Mouse (Mus musculus) ES-Bruce4 (cell line): ENCODE data around the gene Dnajb4. TPM values are rescaled to one million over a fixed set of nuclear protein-coding genes. Genes with fewer than 3 reads are reported as not detected.
"Not testable (repeated sequence)": the region's sequence is repeated elsewhere in the genome, so short reads cannot be mapped to it uniquely, and the experiment has no call there.

Experiments used
- H3K27ac ChIP-seq: 2 replicates; pipeline ENCODE4 v1.5.1; 2012; ENCODE audit warnings: low read length, inconsistent platforms; ENCODE audit not compliant: insufficient read depth
- H3K27me3 ChIP-seq: 2 replicates; pipeline ENCODE4 v1.6.1; 2012; ENCODE audit warnings: mild to moderate bottlenecking, low read length, inconsistent platforms; ENCODE audit not compliant: control insufficient read depth, poor library complexity, insufficient read depth, severe bottlenecking
- H3K36me3 ChIP-seq: 2 replicates; pipeline ENCODE4 v1.6.1; 2012; ENCODE audit warnings: inconsistent platforms, mild to moderate bottlenecking, low read length, moderate library complexity; ENCODE audit not compliant: control insufficient read depth, poor library complexity, insufficient read depth, severe bottlenecking
- H3K4me1 ChIP-seq: one replicate; pipeline ENCODE4 v1.8.1; 2011; ENCODE audit warnings: low read length; ENCODE audit not compliant: control insufficient read depth, insufficient read depth
- H3K4me3 ChIP-seq: 2 replicates; pipeline ENCODE4 v1.5.1; 2011; ENCODE audit warnings: low read depth, mild to moderate bottlenecking, low read length
- H3K9ac ChIP-seq: 2 replicates; pipeline ENCODE4 v1.6.1; 2012; ENCODE audit warnings: low read depth, mild to moderate bottlenecking, inconsistent platforms; ENCODE audit not compliant: poor library complexity, severe bottlenecking
- H3K9me3 ChIP-seq: replicated peaks from 2 replicates; pipeline ENCODE4 v1.6.1; 2012; ENCODE audit warnings: mild to moderate bottlenecking, low read length, inconsistent platforms; ENCODE audit not compliant: control insufficient read depth, poor library complexity, insufficient read depth, severe bottlenecking
- CTCF ChIP-seq: IDR thresholded peaks from one replicate; pipeline ENCODE4 v1.8.1; 2011; ENCODE audit warnings: low read depth, low read length
- EP300 ChIP-seq: IDR thresholded peaks from 2 replicates; pipeline ENCODE4 v1.6.1; 2011; ENCODE audit warnings: low read depth, low read length; ENCODE audit not compliant: insufficient read depth
- POLR2A ChIP-seq: IDR thresholded peaks from one replicate; pipeline ENCODE4 v1.8.1; 2011; ENCODE audit warnings: low read length; ENCODE audit not compliant: insufficient read depth
- polyA plus RNA-seq: library from polyadenylated mRNA; stranded (reverse); fragments of >200 nt; gene quantifications from 2 replicates; pipeline ENCODE4 v1.2.4, GENCODE M21; 2011; ENCODE audit warnings: low read depth; ENCODE audit not compliant: missing spikeins, insufficient read depth, insufficient read length

The Dnajb4 gene
- polyA plus RNA-seq, 1 experiment: 27.0 TPM

DNA sequence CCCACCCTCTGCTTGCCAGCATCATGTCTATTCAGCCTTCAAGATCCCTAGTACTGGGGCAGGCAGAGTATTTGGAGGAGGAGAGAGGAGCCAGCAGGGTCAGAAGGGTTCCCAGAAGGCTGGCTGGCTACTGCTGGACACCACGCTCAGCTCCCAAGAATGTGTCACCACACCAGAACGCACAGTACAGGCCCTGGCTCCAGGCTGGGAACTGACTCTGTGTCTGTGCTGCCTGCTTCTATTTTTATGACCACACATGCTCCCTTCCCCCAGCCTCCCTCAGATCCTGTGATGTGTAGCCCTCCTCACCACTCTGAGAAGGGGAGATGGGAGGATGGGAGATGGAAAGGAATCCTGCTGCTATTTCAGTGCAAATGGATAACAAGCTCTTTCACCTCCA lies 64.9 kb downstream of the Dnajb4 start:
- no peaks in the 10 kb centered on the region for H3K4me1 ChIP-seq
- no peaks in the 10 kb centered on the region for H3K27me3 ChIP-seq
- H3K4me3 ChIP-seq: no peak overlapping the region
- TF ChIP-seq CTCF (no peak), POLR2A (no peak), EP300 (no peak)
- no peaks in the 10 kb centered on the region for H3K9me3 ChIP-seq
- H3K9ac ChIP-seq: no peak overlapping the region
- no peak overlapping the region for H3K27ac ChIP-seq
- H3K36me3 ChIP-seq: no peaks in the 10 kb centered on the region

DNA sequence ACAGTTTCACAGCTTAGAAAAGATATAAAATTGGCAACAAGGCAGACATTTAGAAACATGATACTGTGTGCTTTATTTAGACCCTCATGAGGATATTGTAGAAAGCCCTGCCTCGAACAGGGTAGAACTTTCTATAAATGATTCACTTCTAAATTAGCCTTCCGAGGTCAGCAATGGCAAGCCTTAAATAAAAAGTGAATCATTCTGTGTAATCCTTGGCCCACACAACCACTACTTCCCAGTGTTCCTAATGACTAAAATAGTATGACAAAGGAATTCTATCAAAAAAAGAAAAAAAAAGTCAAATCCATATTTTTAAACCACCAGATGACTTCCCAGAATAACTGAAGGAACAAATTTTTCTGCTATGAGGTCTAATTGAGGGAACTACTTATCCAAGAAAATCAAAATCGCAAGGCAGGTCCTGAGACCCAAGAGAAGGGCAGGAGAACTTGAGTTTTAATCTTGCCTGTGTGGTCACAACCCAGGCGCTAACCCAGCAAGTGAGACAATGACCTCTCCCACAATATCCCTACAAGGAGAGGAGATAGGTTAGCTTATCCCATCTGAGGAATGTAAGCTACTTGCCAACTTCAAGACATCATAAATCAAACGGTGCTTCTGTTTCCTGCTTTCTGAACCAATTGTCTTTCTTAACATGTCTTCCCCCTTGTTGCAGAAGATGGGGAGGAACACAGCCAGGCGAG lies 67.0 kb downstream of the Dnajb4 start:
- Histone ChIP-seq H3K9ac (no peak overlapping the region), H3K27me3 (no peaks in the 10 kb centered on the region), H3K36me3 (no peaks in the 10 kb centered on the region), H3K4me3 (no peak overlapping the region), H3K27ac (no peak overlapping the region), H3K9me3 (no peaks in the 10 kb centered on the region), H3K4me1 (no peaks in the 10 kb centered on the region)
- no peak for TF ChIP-seq EP300
- no peak for TF ChIP-seq POLR2A
- TF ChIP-seq CTCF: no peak

DNA sequence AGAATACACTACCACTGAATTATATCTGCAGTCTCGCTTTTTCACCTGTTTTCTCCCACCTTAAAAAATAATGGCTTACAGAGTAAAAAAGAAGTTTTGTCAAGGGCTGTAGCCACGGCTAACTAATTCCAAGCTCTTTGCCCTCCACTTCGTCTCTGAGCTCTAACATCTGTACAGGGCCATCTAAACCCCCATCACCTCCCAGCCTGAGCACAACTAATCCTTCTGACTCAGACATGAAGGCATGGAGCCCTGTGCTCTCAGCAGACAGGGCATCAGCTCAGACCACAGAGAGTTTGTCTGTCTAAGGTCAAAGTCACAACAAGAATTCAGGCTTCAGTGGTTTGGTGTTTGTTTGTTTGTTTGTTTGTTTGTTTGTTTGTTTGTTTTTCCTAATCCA lies 68.0 kb downstream of the Dnajb4 start:
- Histone ChIP-seq H3K9ac (no peak overlapping the region), H3K36me3 (no peaks in the 10 kb centered on the region), H3K4me3 (no peak overlapping the region), H3K27me3 (no peaks in the 10 kb centered on the region), H3K9me3 (peaks cover 6% of the 10 kb centered on the region; the same call in 1 of the 2 replicates), H3K4me1 (no peaks in the 10 kb centered on the region), H3K27ac (no peak overlapping the region)
- TF ChIP-seq CTCF: no peak
- TF ChIP-seq POLR2A: no peak
- no peak for TF ChIP-seq EP300

DNA sequence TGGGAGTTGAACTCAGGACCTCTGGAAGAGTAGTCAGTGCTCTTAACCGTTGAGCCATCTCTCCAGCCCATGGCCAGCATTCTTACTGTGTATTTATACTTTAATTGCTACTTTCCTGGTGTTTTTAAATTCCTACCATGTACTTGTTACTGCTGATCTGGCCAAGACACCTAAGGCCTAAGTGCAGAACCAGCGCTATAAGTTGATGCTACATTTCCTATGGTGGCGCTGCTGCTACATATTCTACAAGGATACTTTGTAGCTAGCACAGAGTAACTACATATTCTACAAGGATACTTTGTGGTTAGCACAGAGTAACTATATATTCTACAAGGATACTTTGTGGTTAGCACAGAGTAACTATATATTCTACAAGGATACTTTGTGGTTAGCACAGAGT lies 70.8 kb downstream of the Dnajb4 start:
- not testable (repeated sequence) for H3K27ac ChIP-seq, H3K4me3 ChIP-seq, H3K9ac ChIP-seq, H3K4me1 ChIP-seq, H3K36me3 ChIP-seq, H3K9me3 ChIP-seq, H3K27me3 ChIP-seq

DNA sequence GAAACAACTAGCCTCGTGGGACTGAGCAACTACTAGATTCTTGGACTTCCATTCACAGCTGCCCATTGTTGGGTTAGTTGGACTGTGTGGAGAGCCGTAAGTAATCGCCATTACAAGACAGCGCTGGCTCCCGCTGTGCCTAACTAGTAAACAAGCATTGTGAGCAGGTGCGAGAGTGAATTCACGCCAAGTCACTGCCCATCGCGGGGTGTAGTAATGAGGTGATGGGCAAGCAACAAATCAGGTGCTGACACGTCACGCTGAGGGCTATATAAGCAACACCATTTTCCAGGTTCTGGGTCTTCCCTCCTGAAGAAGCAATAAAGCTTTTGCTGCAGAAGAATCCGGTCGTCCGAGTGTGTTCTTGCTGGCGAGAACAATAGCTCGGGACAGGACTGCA lies 74.0 kb downstream of the Dnajb4 start:
- H3K4me1 ChIP-seq, H3K36me3 ChIP-seq, H3K27me3 ChIP-seq, H3K9me3 ChIP-seq, H3K4me3 ChIP-seq, H3K9ac ChIP-seq, H3K27ac ChIP-seq: not testable (repeated sequence)

DNA sequence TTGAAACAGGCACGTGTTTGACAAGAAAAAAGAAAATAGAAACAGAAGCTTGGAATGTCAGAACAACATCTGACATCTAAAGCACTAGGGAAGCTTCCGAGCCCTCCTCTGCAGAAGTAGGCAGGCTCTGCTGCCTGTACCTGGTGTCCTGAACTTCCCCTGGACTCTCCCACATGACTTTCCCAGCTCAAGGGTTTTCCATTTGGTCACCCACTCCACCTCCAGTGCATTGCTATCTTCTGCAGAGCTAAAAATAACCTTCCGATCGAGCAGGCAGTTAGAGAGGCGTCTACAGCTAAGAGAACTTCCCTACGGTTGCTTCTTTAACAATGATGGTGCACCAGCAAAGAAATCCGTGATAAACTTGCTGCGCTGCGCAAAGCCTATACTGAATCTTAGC lies 76.5 kb downstream of the Dnajb4 start:
- TF ChIP-seq POLR2A (no peak), CTCF (no peak), EP300 (no peak)
- no peak overlapping the region for H3K27ac ChIP-seq
- H3K4me1 ChIP-seq: peaks cover 1% of the 10 kb centered on the region
- no peaks in the 10 kb centered on the region for H3K36me3 ChIP-seq
- H3K9ac ChIP-seq: no peak overlapping the region
- H3K27me3 ChIP-seq: no peaks in the 10 kb centered on the region
- no peak overlapping the region for H3K4me3 ChIP-seq
- H3K9me3 ChIP-seq: peaks cover 6% of the 10 kb centered on the region; the same call in 1 of the 2 replicates

DNA sequence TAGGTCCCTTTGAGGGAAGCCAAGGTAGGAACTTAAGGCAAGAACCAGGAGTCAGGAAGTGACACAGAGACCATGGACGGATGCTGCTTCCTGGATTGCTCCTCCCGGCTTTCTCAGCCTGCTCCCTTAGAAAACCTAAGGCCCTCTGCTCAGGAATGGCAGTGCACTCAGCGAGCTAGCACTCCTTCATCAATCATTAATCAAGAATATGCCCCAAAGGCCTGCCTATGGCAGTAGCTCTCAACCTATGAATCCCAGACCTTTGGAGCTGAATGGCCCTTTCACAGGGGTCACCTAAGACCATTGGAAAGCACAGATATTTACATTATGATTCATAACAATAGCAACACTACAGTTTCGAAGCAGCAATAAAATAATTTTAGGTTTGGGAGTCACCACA lies 79.1 kb downstream of the Dnajb4 start:
- Histone ChIP-seq H3K9me3 (no peaks in the 10 kb centered on the region), H3K9ac (no peak overlapping the region), H3K27ac (no peak overlapping the region), H3K27me3 (no peaks in the 10 kb centered on the region), H3K4me1 (no peaks in the 10 kb centered on the region), H3K36me3 (no peaks in the 10 kb centered on the region), H3K4me3 (no peak overlapping the region)
- TF ChIP-seq EP300: no peak
- no peak for TF ChIP-seq CTCF
- no peak for TF ChIP-seq POLR2A

DNA sequence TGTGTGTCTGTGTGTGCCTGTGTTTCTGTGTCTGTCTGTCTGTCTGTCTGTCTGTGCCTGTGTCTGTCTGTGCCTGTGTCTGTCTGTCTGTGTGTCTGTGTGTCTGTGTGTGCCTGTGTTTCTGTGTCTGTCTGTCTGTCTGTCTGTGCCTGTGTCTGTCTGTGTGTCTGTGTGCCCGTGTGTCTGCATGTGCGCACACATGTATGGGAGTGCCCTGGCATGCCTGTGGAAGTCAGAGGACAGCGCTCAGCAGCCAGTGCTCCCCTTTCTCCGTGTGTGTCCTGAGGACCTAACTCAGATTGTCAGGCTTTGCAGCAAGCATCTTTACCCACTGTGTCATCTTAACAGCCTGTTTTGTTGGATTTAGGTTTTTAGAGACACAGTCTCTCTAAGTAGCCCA lies 80.7 kb downstream of the Dnajb4 start:
- not testable (repeated sequence) for H3K4me1 ChIP-seq, H3K36me3 ChIP-seq, H3K27me3 ChIP-seq, H3K9me3 ChIP-seq, H3K4me3 ChIP-seq, H3K27ac ChIP-seq, H3K9ac ChIP-seq
